Mouse (Mus musculus) megakaryocyte, embryonic 14.5 days (primary cell): Measurements from ENCODE around the gene Smoc1.

Source experiments
- FLI1 ChIP-seq: IDR thresholded peaks from 2 replicates; pipeline ENCODE4 v1.6.1; 2012; ENCODE audit warnings: low read length, inconsistent platforms, mixed read lengths
- GATA1 ChIP-seq: IDR thresholded peaks from 3 replicates; pipeline ENCODE4 v1.6.1; 2012; ENCODE audit warnings: mixed read lengths, low read length, inconsistent platforms, borderline replicate concordance

DNA sequence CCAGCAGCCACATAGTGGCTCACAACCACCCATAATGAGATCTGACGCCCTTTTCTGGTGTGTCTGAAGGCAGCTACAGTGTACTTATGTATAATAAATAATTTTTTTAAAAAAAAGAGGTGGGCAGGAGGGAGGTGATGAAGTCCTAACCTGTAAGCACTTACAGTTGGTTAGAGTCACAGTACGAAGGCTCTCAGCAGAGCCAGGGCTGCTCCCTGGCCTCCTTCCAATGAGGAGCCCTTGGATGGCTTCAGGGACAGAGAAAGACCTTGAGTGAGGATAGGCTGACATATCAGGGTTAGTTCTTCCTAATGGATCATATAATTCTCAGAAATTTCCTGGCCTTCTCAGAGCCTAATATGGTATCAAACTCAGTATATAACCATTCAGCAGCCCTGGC, 134.7 kb downstream of the Smoc1 start:
- TF ChIP-seq GATA1 (no peak), FLI1 (no peak)
